Mouse (Mus musculus): ENCODE measurements around the gene Hist1h2bh.
"Not testable (repeated sequence)": the region's sequence is repeated elsewhere in the genome, so short reads cannot be mapped to it uniquely, and the experiment has no call there.

Hist1h2bh gene

DNA sequence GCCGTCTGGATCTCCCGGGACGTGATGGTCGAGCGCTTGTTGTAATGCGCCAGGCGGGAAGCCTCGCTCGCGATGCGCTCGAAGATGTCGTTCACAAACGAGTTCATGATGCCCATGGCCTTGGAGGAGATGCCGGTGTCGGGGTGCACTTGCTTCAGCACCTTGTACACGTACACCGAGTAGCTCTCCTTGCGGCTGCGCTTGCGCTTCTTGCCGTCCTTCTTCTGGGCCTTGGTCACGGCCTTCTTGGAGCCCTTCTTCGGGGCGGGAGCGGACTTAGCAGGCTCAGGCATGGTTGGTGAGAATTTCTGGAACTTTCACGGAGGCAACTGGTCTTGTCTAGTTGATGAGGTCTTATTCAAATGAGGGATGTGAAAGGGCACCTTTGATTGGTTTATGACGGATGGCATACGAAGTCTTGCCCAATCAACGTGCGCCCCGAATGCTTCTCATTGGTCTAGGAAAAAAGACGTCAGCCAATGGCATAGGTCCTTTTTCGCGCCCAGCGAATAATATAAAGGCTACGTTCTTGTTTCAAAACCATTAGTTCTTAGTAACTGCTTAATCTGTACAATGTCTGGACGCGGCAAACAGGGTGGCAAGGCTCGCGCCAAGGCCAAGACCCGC lies 30.8 kb upstream of the Hist1h2bh start, which contains the start of the genes Hist1h2bf and Hist1h2ad:
Gene Hist1h2bf (minus strand): TSS at position 299 of the 627 bp plus-strand sequence.
Gene Hist1h2ad (plus strand): TSS at position 484 of the 627 bp plus-strand sequence.
- peak; percentile 98 for DNase-seq (ENCODE audit: low read depth, low spot score)

- not testable (repeated sequence) for DNase-seq (ENCODE audit: low read depth, low spot score)
These were observed 30.1 kb upstream of the Hist1h2bh start for GRCm38 (mm10) chr13:23573034-23573897.

DNA sequence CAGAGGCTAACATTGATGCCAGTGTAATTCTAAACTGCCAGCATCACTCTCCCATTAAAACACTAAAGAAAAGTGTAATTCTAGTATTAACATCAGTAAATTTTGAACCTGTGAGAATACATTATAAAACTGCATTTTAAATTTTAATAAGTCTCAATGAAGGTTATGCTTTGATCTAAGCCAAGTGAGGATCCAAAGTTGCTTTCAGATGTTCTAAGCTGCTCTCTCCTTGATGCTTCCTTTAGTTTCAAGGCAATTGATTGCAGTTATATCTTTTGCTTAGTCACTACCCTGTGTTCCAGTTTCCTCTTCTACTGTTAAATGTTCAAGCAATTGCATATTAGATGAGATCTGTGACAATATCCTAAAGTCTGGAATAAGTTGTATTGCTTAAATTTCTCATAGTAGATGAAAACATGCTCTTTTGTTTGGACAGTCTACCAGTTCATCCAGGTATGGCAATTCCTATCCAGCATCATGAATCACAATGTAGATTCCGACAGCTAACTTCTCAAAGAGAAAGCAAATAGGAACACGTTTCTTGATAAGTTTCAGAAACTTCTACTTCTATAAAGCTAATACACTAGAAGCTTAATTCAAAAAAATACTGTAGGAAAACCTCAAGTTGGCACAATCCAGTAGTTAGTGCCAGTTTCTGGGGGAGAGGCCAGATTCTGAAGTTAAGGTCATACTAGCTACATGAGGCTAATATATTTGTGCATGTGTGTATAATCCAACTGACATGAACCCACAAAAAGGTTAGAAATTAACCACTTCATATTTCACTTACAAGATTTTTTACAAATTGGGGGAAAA lies 29.2 kb upstream of the Hist1h2bh start:
- no peak for DNase-seq (ENCODE audit: low read depth, low spot score)

DNA sequence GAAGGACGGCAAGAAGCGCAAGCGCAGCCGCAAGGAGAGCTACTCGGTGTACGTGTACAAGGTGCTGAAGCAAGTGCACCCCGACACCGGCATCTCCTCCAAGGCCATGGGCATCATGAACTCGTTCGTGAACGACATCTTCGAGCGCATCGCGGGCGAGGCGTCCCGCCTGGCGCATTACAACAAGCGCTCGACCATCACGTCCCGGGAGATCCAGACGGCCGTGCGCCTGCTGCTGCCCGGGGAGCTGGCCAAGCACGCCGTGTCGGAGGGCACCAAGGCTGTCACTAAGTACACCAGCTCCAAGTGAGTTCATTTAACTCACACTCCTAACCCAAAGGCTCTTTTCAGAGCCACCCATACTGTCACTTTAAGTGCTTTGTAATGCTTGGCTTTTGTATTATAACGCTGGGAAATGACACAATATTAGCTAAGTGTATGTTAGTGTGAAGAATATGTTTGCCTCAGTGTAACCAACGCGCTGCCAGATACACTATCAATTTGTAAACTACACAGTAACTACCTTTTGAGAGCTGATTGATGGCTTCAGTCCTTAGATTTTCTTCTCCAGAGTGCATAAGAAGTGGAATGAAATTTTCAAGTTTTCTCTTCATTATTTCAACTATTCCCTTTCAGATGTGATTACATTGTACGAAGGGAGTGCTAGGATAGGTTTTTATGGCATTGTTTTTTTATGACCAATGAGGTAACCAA lies 28.5 kb upstream of the Hist1h2bh start:
- DNase-seq (ENCODE audit: low read depth, low spot score) = not testable (repeated sequence)

DNA sequence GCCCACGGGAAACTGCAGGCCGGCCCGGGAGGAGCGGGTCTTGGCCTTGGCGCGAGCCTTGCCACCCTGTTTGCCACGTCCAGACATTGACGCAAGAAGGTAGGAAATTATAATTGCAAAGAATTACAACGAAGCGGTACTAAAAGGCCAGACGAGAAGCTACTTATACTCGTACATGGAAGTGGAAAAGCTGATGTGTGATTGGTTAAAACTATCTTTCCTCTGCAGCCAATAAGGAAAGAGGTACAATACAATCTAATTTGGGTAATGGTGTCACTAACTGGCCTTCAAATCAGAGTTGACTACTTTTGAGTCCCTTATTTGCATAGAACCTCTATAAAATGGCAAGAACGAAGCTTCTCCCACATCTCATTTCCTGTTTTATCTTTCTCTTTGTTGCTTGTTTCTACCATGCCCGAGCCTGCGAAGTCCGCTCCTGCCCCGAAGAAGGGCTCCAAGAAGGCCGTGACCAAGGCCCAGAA lies 27.9 kb upstream of the Hist1h2bh start, which contains the start of the genes Hist1h2ae and Hist1h2bg:
Gene Hist1h2ae (minus strand): TSS at position 199 of the 482 bp plus-strand sequence.
Gene Hist1h2bg (plus strand): TSS at position 375 of the 482 bp plus-strand sequence.
- DNase-seq (ENCODE audit: low read depth, low spot score) = peak; percentile 96

DNA sequence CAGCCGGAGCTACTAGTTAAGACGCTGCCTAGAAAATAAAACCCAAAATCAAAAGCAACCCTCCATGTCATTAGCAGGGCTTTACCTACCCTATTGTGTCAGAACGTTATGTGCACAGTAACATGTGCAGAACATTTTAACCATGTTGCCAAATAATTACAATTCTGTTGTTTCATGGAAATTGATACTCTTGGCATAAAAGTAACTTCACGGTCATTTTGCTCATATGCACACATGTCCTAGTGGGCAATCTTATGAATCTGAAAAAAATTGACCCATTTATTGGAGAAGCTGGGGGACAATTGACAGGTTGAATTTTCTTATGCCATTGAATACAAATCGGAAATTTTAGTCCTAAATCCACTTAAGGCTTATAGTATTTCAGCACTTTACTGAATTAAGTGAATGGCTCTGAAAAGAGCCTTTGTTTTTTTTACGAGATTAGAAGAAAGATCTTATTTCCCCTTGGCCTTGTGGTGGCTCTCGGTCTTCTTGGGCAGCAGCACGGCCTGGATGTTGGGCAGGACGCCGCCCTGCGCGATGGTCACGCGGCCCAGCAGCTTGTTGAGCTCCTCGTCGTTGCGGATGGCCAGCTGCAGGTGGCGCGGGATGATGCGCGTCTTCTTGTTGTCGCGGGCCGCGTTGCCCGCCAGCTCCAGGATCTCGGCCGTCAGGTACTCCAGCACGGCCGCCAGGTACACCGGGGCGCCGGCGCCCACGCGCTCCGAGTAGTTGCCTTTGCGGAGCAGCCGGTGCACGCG lies 27.2 kb upstream of the Hist1h2bh start:
- DNase-seq (ENCODE audit: low read depth, low spot score) = not testable (repeated sequence)

- no peak for DNase-seq (ENCODE audit: low read depth, low spot score)
These were observed 21.3 kb upstream of the Hist1h2bh start for GRCm38 (mm10) chr13:23564482-23564881.

GRCm38 (mm10) chr13:23562699-23563462 lies 19.7 kb upstream of the Hist1h2bh start:
- DNase-seq (ENCODE audit: low read depth, low spot score) = peak; percentile 69

DNA sequence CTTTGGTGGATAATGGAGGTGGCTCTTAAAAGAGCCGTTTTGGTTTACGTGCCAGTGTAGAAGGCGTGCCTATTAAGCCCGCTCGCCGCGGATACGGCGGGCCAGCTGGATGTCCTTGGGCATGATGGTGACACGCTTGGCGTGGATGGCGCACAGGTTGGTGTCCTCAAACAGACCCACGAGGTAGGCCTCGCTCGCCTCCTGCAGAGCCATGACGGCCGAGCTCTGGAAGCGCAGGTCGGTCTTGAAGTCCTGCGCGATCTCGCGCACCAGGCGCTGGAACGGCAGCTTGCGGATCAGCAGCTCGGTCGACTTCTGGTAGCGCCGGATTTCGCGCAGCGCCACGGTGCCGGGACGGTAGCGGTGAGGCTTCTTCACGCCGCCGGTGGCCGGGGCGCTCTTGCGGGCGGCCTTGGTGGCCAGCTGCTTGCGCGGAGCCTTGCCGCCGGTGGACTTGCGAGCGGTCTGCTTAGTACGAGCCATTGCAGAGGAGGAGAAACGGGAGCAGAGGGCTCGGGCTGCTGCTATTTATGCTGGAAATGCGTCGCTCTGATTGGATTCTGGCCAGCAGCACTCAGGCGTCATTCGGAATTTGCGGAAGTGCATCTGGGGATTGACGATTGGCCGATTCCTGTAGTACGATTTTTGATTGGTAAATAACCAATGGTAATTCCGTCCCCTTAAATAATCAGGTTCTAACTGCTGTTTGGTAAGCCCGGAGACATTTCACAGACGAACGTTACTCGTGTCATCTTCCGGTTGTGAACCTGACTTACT lies 18.9 kb upstream of the Hist1h2bh start, which contains the start of gene Hist1h3e:
Gene Hist1h3e (minus strand): TSS at position 487 of the 777 bp plus-strand sequence.
- DNase-seq (ENCODE audit: low read depth, low spot score) = peak; percentile 98

DNA sequence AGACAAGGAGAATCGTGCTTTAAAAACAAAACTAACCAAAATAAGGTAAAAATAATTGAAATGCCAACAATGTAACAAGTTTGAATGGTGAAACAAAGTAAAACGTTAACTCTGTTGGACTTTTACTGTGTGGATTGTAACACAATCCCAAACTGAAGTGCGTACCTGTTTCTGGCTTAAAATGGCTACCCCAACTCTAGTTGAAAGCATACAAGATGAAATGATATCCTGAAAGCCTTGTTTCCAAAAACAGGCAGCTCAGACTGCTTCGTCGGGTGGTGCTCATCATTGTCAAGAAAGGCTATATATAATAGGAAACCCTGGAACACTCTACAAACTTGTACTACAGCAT lies 18.3 kb upstream of the Hist1h2bh start:
- DNase-seq (ENCODE audit: low read depth, low spot score) = not testable (repeated sequence)

DNA sequence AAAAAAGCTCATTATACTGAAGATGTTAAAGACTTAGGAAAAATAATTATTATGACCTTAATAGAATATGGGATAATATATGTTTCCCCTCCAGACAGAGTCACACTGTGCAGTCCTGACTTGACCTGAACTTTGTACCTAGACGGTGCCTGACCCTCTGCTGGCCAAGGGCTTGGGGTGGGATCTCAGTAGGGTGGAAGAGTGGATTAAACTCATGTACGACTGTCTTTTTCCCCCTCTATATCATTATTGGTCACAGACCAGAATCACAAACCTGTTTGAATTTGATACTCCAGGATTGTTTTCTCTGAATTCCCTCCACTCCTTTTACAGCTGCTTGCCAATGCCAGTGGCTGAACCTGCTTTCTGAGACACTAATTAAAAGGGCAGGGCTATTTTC lies 17.5 kb upstream of the Hist1h2bh start:
- DNase-seq (ENCODE audit: low read depth, low spot score) = not testable (repeated sequence)

DNA sequence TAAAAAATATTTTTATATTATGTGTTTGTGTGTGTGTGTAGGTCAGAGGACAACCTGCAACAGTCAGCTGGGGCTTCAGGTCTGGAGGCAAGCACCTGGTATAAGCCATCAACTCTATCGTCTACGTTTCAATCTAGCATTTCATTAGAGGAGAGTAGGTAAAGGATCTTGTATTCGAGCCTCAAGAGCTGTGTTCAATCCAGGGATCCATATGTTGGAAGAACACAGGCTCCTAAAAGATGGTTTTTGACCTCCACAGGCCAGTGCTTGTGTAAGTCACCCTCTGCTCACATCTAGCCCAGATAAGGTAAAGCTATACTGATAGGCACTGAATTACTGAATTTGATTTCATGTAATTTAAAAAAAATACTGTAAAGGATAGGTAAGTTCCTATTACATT lies 13.7 kb upstream of the Hist1h2bh start:
- no peak for DNase-seq (ENCODE audit: low read depth, low spot score)

DNA sequence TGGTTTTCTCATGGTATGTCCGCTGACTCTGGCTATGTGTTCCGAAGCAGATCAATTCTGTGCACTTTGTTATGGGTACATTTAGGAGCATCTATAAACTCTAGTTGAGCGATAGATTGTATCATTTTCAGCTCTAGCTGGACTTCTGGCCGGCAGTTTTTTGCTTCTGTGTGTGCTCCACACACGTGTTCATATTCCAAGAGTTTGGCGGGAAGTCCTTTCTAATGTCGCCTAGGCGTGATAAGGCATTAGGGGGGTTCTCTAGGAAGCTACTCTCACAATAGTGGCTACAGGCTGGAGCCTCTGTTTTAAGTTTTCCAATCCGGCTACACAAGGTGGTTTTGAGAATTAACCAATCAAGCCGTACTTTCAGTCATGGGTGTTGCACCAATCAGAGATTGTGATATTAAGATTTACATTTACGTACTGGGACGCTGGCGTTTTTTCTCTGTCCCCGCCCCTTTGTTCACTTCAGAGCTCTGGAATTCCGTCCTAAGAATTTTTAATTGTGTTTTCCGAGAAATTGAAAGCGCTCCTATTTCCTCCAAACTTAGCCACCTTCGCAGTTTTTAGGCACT lies 12.7 kb upstream of the Hist1h2bh start:
- peak; percentile 86 for DNase-seq (ENCODE audit: low read depth, low spot score)

DNA sequence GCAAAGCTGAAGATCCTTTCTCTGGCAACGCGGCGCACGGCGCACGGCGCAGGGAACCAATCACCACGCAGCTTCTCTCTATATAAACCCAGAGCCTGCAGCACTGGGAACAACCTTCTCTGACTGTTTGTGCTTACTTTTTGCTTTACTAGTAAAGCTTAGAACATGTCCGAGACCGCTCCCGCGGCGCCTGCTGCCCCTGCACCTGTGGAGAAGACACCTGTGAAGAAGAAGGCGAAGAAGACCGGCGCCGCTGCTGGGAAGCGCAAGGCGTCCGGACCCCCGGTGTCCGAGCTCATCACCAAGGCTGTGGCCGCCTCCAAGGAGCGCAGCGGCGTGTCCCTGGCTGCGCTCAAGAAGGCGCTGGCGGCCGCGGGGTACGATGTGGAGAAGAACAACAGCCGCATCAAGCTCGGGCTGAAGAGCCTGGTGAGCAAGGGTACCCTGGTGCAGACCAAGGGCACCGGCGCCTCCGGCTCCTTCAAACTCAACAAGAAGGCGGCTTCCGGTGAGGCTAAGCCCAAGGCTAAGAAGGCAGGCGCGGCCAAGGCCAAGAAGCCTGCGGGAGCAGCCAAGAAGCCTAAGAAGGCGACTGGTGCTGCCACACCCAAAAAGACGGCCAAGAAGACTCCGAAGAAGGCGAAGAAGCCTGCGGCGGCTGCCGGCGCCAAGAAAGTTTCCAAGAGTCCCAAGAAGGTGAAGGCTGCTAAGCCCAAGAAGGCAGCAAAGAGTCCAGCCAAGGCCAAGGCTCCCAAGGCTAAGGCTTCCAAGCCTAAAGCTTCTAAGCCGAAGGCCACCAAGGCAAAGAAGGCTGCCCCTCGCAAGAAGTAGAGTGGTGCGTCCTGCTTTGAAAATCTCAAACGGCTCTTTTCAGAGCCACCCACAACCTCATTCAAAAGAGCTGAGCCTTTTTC lies 12.0 kb upstream of the Hist1h2bh start:
- no peak for DNase-seq (ENCODE audit: low read depth, low spot score)

GRCm38 (mm10) chr13:23554393-23554792 lies 11.2 kb upstream of the Hist1h2bh start:
- no peak for DNase-seq (ENCODE audit: low read depth, low spot score)

GRCm38 (mm10) chr13:23552962-23553361 lies 9.8 kb upstream of the Hist1h2bh start, which contains the start of gene Hist1h1d:
Gene Hist1h1d (plus strand): TSS chr13:23553262.
- DNase-seq (ENCODE audit: low read depth, low spot score) = no peak

Measured in brain, embryonic 18.5 days (tissue).